Mouse (Mus musculus) left cerebral cortex, adult 6 months (tissue): ENCODE measurements around the gene Gm21897. TPM values are rescaled to one million over a fixed set of nuclear protein-coding genes. Genes with fewer than 3 reads are reported as not detected.

Experiments
- long read RNA-seq, 2 experiments: library from polyadenylated mRNA; unstranded; transcript quantifications; one replicate each; pipeline ENCODE4 v2.0.0; 2019 to 2020
- polyA plus RNA-seq: library from polyadenylated mRNA; unstranded; fragments of <200 nt; fragmentation: Nextera tagmentation; gene quantifications from 2 replicates; pipeline ENCODE4 v1.2.3, GENCODE M21; 2021

The Gm21897 gene
- not detected in 2 replicates for polyA plus RNA-seq
- long read RNA-seq, experiment 1, result 0 reads
- long read RNA-seq, experiment 2, result 0 reads

DNA sequence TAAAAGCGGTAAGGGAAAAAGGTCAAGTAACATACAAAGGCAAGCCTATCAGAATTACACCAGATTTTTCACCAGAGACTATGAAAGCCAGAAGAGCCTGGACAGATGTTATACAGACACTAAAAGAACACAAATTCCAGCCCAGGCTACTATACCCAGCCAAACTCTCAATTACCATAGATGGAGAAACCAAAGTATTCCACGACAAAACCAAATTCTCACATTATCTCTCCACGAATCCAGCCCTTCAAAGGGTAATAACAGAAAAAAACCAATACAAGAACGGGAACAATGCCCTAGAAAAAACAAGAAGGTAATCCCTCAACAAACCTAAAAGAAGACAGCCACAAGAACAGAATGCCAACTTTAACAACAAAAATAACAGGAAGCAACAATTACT lies at the start of gene Gm21897:
Gene Gm21897 (plus strand): TSS at position 301 of the 400 bp plus-strand sequence.

